Mouse (Mus musculus) cerebellum, adult 11 months (tissue): ENCODE measurements around the gene Ttc23.

ENCODE experiments used
- DNase-seq: peaks from one replicate; pipeline ENCODE4 v3.0.0; 2022

Gene Ttc23

GRCm38 (mm10) chr7:67755366-67755765 lies 108.2 kb downstream of the Ttc23 start:
- no peak for DNase-seq

- DNase-seq = no peak
Measured at GRCm38 (mm10) chr7:67756636-67757035, 109.4 kb downstream of the Ttc23 start.

- no peak for DNase-seq
Measured at GRCm38 (mm10) chr7:67758506-67758857, 111.3 kb downstream of the Ttc23 start.

DNA sequence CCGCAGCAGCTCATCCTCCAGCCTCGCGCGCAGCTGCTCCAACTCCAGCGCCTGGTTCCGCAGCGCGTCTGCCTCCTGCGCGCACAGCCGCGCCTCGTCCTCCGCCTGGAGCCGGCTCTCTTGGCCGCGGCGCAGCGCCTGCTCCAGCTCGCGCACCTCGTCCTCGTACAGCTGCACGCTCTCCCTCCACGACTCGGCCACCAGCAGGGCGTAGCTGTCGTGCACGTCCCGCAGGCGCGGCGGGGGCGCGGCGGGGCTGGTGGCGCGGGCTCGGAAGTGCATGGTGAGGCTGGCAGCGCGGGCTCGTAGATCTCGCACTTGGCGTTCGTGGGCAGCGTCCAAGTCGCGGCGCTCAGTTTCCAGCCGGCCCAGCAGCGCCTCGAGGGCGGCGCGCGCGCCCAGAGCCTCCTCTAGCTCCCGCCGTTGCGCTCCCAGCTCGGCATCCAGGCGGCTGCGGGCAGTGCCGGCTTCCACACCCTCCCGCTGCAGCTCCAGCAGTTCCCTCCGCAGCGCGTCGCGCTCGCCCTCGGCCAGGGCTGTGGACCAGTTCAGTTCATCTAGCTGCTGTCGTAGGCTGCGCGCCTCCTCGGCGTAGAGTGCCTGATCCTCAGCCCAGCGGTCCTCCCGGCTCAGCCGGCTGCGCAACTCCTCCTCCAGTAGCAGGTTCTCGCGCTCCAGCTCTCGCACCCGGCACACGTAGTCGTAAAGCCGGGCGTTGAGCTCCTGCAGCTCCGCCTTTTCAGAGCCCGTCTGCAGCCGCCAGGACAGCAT lies 111.8 kb downstream of the Ttc23 start:
- DNase-seq = peak; percentile 23

DNA sequence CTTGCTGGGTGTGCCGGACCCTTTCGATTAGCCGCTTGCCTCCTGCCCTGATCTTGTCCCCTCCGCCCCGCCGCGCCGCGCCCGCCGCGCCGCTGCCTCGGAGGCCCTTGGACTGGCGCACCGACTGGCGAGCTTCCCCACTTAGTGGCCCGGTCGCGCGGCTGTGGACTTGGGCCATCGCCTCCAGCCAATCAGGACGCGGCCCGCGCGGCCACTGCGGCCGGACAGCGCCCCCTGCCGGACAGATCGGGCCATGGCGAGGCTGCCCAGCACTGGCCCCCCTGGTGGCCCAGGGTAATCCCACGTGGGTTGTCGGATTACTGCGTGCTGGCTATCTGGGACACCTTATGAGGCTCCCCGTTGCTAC lies 112.4 kb downstream of the Ttc23 start, which contains the start of gene Synm:
Synm (minus strand) TSS at position 114 of the 367 bp plus-strand sequence.
- peak; percentile 82 for DNase-seq

DNA sequence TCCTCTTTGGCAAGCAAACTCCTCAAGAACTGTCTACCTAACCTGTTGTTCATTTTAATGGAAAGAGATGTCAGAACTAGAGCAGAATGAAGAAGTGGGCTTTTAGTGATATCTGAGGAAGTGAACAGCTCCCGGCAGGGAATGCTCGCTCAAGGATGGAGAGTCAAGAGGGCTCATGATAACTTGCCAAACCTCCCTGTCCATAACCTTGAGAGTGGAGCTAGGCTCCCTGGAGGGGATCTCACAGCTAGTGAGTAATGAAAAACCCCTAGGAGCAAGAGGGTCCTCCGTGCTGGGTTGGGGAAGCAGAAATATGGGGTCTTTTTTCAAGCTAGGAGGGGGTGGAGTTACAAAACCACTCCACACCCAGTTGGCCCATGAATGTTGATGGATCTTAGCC lies 116.4 kb downstream of the Ttc23 start:
- no peak for DNase-seq

- DNase-seq = no peak
Measured at GRCm38 (mm10) chr7:67768125-67768524, 120.9 kb downstream of the Ttc23 start.

DNA sequence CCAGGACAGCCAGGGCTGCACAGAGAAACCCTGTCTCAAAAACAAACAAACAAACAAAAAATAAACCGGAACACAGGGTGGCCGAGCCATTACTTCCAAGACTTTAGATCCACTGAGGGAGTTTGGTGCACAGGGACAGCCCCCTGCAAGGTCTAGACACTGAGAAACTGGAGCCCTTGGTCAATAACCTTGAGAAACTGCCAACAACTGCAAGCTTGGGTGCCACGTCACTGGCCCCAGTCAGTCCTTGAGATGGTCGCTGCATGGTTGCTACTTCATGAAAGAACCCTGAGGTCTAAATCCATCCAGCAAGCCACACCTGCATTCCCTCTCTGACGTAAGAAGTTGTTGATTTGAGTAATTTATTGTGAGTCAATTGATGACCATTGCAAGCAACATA lies 122.3 kb downstream of the Ttc23 start:
- DNase-seq = no peak

DNA sequence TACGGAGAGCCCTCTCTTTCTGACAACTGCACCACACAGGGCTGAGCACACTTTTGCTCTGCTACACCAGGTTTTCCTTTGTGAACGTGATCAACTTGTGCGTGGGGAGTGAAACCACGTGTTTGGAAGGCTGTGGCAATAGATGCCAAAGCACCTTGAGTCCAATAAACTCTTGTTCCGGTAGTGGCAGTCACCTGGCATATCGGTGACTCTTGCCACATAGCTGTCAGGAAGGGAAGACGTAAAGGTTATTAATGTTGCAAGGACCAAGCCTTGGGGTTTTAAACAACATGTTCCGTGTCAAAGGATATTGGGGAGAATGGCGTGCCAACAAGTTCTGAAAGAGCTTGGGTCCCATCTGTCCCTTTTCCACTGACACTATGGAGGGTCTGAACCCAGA lies 125.0 kb downstream of the Ttc23 start:
- no peak for DNase-seq

DNA sequence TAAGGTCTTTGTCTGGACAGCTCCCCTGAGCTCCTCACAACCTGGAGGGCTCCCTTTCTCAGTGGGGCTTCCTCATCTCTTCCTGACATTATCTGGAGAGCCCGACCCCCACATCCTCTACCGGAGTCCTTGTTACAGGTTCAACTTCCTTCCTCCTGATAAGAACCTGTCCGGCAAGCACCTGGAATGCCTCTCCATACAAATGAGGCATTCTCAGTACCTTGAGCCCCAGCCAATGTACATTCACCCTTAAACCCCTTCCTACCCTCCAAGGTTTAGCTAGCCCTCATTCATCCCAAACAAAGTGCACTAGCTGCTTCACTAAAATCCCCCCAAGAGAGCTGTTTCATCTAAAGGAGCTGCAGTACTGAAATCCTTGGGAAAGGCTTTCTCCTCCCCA lies 128.4 kb downstream of the Ttc23 start:
- DNase-seq = no peak

GRCm38 (mm10) chr7:67776636-67777305 lies 129.6 kb downstream of the Ttc23 start:
- no peak for DNase-seq

DNA sequence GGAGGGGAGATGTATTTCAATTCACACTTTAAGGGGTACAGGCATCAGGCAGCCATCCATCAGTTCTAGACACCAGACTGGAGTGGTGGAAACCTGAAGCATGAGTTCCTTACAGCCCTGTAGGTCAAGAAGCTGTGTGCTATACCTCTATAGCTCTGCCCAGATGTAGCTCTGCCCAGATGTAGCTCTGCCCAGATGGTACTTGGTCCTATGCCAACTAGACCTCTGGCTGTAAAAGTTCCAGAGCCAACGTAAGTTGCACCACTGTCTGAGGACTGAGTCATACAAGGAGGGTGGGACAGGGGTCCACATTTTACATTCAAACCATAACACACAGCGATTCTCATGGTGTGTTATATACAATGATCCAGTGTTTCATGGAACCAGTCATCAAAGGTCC lies 140.7 kb downstream of the Ttc23 start:
- DNase-seq = no peak

GRCm38 (mm10) chr7:67788713-67789112 lies 141.5 kb downstream of the Ttc23 start:
- peak; percentile 51 for DNase-seq

- DNase-seq = no peak
Measured at GRCm38 (mm10) chr7:67791256-67791655, 144.0 kb downstream of the Ttc23 start.

- no peak for DNase-seq
Measured at GRCm38 (mm10) chr7:67793449-67793848, 146.2 kb downstream of the Ttc23 start.

GRCm38 (mm10) chr7:67797065-67797464 lies 149.9 kb downstream of the Ttc23 start:
- DNase-seq = no peak

GRCm38 (mm10) chr7:67798476-67798875 lies 151.3 kb downstream of the Ttc23 start:
- DNase-seq = no peak

DNA sequence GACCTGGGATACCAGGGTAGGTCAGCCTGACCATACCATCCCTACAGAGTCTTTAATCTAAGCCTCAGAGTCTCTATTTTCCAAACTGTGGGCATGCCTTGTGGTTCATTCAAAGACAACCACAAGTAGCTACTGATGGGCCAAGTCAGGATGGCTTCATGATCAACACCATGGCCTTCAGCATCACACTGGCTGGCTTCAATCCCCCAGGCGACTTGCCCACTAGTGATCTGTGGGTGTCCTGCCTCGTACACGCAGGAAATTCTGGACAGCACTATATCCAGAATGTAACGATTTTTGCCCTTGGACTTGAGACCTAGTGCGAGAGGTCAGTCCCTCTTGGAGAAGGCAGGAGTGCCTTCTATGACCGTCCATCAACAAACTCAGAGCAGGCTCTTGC lies 153.3 kb downstream of the Ttc23 start:
- no peak for DNase-seq

GRCm38 (mm10) chr7:67801022-67801421 lies 153.8 kb downstream of the Ttc23 start:
- DNase-seq = no peak

- peak; percentile 71 for DNase-seq
Measured at GRCm38 (mm10) chr7:67803015-67803856, 156.0 kb downstream of the Ttc23 start.

GRCm38 (mm10) chr7:67803857-67804215 lies 156.6 kb downstream of the Ttc23 start:
- no peak for DNase-seq
